Mouse (Mus musculus): ENCODE results near the gene Ring1. TPM values are rescaled to one million over a fixed set of nuclear protein-coding genes. Genes with fewer than 3 reads are reported as not detected.

Ring1 gene
- 1 to 10 TPM; 2.2 to 3.4 TPM for polyA plus RNA-seq (2017; shearing (Covaris generic))

- peak; percentile 36 for ATAC-seq
Observed at GRCm38 (mm10) chr17:34024317-34024821, at the start of gene Ring1. Gene Ring1, minus strand, starts transcription at chr17:34024680.

- ATAC-seq, result no peak
Observed at GRCm38 (mm10) chr17:34072091-34072490, 47.6 kb upstream of the Ring1 start.

- no peak for ATAC-seq
Observed at GRCm38 (mm10) chr17:34068864-34069263, 44.4 kb upstream of the Ring1 start.

GRCm38 (mm10) chr17:34057224-34057623, 32.7 kb upstream of the Ring1 start:
- ATAC-seq, result no peak

- no peak for ATAC-seq
Observed at GRCm38 (mm10) chr17:34047404-34048050, 23.0 kb upstream of the Ring1 start.

GRCm38 (mm10) chr17:34045941-34046340, 21.5 kb upstream of the Ring1 start:
- ATAC-seq, result no peak

- no peak for ATAC-seq
Observed at GRCm38 (mm10) chr17:34039562-34040450, 15.3 kb upstream of the Ring1 start.

- ATAC-seq, result no peak
Observed at GRCm38 (mm10) chr17:34038878-34039561, 14.5 kb upstream of the Ring1 start, which contains the start of gene Col11a2. Gene Col11a2, plus strand, starts transcription at chr17:34039437.

GRCm38 (mm10) chr17:34038440-34038839, 14.0 kb upstream of the Ring1 start:
- no peak for ATAC-seq

GRCm38 (mm10) chr17:34037241-34037640, 12.8 kb upstream of the Ring1 start:
- no peak for ATAC-seq

- no peak for ATAC-seq
Observed at GRCm38 (mm10) chr17:34036647-34037046, 12.2 kb upstream of the Ring1 start.

GRCm38 (mm10) chr17:34035517-34035916, 11.0 kb upstream of the Ring1 start:
- no peak for ATAC-seq

- peak; percentile 24 for ATAC-seq
Observed at GRCm38 (mm10) chr17:34034064-34034463, 9.6 kb upstream of the Ring1 start.

GRCm38 (mm10) chr17:34033441-34033840, 9.0 kb upstream of the Ring1 start:
- no peak for ATAC-seq

GRCm38 (mm10) chr17:34032806-34033205, 8.3 kb upstream of the Ring1 start:
- ATAC-seq, result no peak

- ATAC-seq, result no peak
Observed at GRCm38 (mm10) chr17:34032174-34032632, 7.7 kb upstream of the Ring1 start.

GRCm38 (mm10) chr17:34031465-34032173, 7.1 kb upstream of the Ring1 start, which contains the start of the genes Slc39a7 and Rxrb:
Gene Slc39a7, minus strand, starts transcription at chr17:34031682.
Gene Rxrb, plus strand, starts transcription at chr17:34031812.
- peak; percentile 42 for ATAC-seq

GRCm38 (mm10) chr17:34030861-34031326, 6.4 kb upstream of the Ring1 start:
- no peak for ATAC-seq

- ATAC-seq, result no peak
Observed at GRCm38 (mm10) chr17:34029890-34030595, 5.6 kb upstream of the Ring1 start.

GRCm38 (mm10) chr17:34029150-34029889, 4.8 kb upstream of the Ring1 start:
- ATAC-seq, result no peak
